Mouse (Mus musculus) erythroblast, embryonic 14.5 days (primary cell): ENCODE results near the gene Atg7.

Experiments used
- GATA1 ChIP-seq: IDR thresholded peaks from 2 replicates; pipeline ENCODE4 v1.6.1; 2012; ENCODE audit warnings: low read length, inconsistent platforms, mixed read lengths
- TAL1 ChIP-seq: IDR thresholded peaks from 3 replicates; pipeline ENCODE4 v1.6.1; 2012; ENCODE audit warnings: low read length, inconsistent platforms, mixed read lengths

GRCm38 (mm10) chr6:114833058-114833685, 190.3 kb downstream of the Atg7 start:
- no peak for TF ChIP-seq GATA1
- no peak for TF ChIP-seq TAL1
